Mouse (Mus musculus): ENCODE measurements around the gene Trip11. TPM values are rescaled to one million over a fixed set of nuclear protein-coding genes. Genes with fewer than 3 reads are reported as not detected.

Gene Trip11
- polyA plus RNA-seq, 1 experiment from 2014 or later: 25.7 TPM

DNA sequence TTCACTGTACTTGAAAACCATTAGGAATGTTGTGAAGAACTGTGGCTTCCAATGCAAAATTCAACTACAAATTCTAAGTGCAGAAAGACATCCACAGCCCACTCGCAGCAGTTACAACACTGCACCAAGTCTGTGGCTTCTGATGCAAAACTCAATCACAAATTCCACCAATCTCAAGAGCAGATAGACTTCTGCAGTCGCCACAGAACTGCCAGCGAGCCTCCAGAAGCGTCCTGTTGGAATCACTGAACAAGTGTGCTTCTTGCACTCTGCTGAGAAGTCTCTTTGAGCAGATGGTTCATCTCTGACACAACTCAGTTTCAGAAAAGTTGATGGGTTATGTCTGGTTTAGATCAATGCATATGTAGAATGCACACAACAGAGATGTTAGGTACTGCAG is 78.4 kb downstream of the Trip11 start:
- H3K9ac ChIP-seq (ENCODE audit: low read depth, low read length): no peak overlapping the region

DNA sequence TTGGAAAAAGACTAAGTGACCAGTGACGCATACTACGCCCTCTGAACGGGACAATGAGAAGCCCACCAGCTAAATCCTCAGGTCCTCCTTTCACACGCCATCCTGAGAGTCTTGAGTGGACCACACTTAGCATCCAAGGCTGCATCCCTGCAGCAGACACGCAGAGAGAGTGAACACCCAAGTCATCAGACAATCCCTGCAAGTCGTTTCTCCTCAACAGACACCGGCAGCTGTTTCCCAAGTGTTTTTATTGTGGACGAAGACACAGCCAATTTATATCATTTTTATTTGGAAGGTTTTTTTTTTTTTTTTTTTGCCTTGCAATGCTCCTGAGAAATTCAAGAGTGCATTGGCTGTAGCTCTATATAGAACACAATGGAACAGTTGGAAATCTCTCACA is 79.3 kb downstream of the Trip11 start:
- H3K4me2 ChIP-seq (ENCODE audit: low read depth, low read length): no peak overlapping the region

More for the DNA sequence above, 78.4 kb downstream of the Trip11 start:
- 0 out of 2 replicates have a peak, but pooled peaks cover 3% of the 10 kb centered on the region for H3K4me1 ChIP-seq (ENCODE audit: control insufficient read depth, insufficient read depth, low read length)
- peaks cover 10% of the 10 kb centered on the region; the same call in 1 of the 2 replicates for H3K36me3 ChIP-seq (ENCODE audit: control insufficient read depth, insufficient read depth, low read length)
- no peak overlapping the region for H3K27ac ChIP-seq (ENCODE audit: low read length)
- H3K9me3 ChIP-seq (ENCODE audit: control insufficient read depth, low read length): no peaks in the 10 kb centered on the region
- no peak for ATAC-seq
- no peaks in the 10 kb centered on the region for H3K27me3 ChIP-seq (replicated peaks; ENCODE audit: control insufficient read depth, insufficient read depth, low read length)
- H3K4me2 ChIP-seq (ENCODE audit: low read depth, low read length): no peak overlapping the region
- no peak overlapping the region for H3K4me3 ChIP-seq (ENCODE audit: low read length)
- 87% methylated on average over 4 of the region's 4 CpGs for WGBS

DNA sequence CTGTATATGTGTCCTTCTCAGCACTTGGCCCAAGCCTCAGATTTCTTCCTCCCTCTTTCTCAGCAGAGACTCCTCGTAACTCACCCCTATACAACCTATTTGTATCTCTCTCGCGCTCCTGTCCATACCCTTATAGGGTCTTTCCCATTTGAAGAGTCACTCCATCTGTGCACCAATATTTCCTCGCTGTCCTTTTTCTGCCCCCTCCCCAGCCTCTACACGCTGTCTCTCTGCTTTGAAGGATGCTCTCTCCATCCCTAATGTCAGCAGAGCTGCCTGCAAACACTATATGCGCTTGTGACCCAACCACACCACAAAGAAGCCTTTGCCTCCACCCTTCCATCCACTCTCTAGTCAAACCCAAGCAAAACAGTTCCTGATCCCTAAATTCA is 80.0 kb downstream of the Trip11 start:
- Histone ChIP-seq H3K9me3 (ENCODE audit: control insufficient read depth, low read length) (no peaks in the 10 kb centered on the region), H3K4me2 (ENCODE audit: low read depth, low read length) (no peak overlapping the region), H3K4me1 (ENCODE audit: control insufficient read depth, insufficient read depth, low read length) (0 out of 2 replicates have a peak, but pooled peaks cover 3% of the 10 kb centered on the region), H3K27me3 (replicated peaks; ENCODE audit: control insufficient read depth, insufficient read depth, low read length) (no peaks in the 10 kb centered on the region), H3K36me3 (ENCODE audit: control insufficient read depth, insufficient read depth, low read length) (peaks cover 10% of the 10 kb centered on the region; the same call in 1 of the 2 replicates), H3K9ac (ENCODE audit: low read depth, low read length) (no peak overlapping the region), H3K4me3 (ENCODE audit: low read length) (no peak overlapping the region), H3K27ac (ENCODE audit: low read length) (no peak overlapping the region)
- ATAC-seq: 0 out of 2 replicates have a peak, but pooled peaks have one; percentile 17
- 85% methylated on average over 6 of the region's 6 CpGs for WGBS

More for the DNA sequence above, 79.3 kb downstream of the Trip11 start:
- Histone ChIP-seq H3K27ac (ENCODE audit: low read length) (no peak overlapping the region), H3K27me3 (replicated peaks; ENCODE audit: control insufficient read depth, insufficient read depth, low read length) (no peaks in the 10 kb centered on the region), H3K36me3 (ENCODE audit: control insufficient read depth, insufficient read depth, low read length) (peaks cover 10% of the 10 kb centered on the region; the same call in 1 of the 2 replicates), H3K9me3 (ENCODE audit: control insufficient read depth, low read length) (no peaks in the 10 kb centered on the region), H3K9ac (ENCODE audit: low read depth, low read length) (no peak overlapping the region), H3K4me3 (ENCODE audit: low read length) (no peak overlapping the region), H3K4me1 (ENCODE audit: control insufficient read depth, insufficient read depth, low read length) (0 out of 2 replicates have a peak, but pooled peaks cover 3% of the 10 kb centered on the region)
- no peak for ATAC-seq
- 83% methylated on average over 8 of the region's 8 CpGs for WGBS

- Histone ChIP-seq H3K4me1 (ENCODE audit: control insufficient read depth, insufficient read depth, low read length) (0 out of 2 replicates have a peak, but pooled peaks cover 3% of the 10 kb centered on the region), H3K27me3 (replicated peaks; ENCODE audit: control insufficient read depth, insufficient read depth, low read length) (no peaks in the 10 kb centered on the region), H3K27ac (ENCODE audit: low read length) (no peak overlapping the region), H3K36me3 (ENCODE audit: control insufficient read depth, insufficient read depth, low read length) (peaks cover 10% of the 10 kb centered on the region; the same call in 1 of the 2 replicates), H3K9me3 (ENCODE audit: control insufficient read depth, low read length) (no peaks in the 10 kb centered on the region), H3K4me3 (ENCODE audit: low read length) (no peak overlapping the region), H3K4me2 (ENCODE audit: low read depth, low read length) (no peak overlapping the region), H3K9ac (ENCODE audit: low read depth, low read length) (no peak overlapping the region)
- 0 out of 2 replicates have a peak, but pooled peaks have one; percentile 36 for ATAC-seq
- WGBS: 49% methylated on average over 7 of the region's 7 CpGs
Measured at GRCm38 (mm10) chr12:101832179-101833114, 80.6 kb downstream of the Trip11 start.

DNA sequence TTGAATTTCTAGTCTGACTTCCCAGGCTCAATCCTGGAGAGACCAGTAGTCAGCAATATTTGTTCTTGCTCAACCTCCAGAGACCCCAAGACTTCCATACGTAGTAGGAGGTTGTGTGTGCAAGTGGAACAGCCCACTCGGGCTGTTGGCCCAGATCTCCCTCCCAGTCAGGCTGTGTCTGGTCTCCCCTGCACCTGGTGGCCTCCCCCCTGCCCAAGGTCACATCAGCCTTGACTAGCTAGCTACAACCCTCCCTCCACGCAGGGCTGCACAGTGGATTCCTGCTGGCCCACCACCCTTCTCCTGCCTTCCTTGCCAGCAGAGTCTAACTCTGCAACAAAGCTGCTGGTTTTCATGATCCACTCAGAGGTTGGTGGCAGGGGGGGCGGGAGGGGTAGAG is 81.8 kb downstream of the Trip11 start:
- peaks cover 7% of the 10 kb centered on the region; the same call in 1 of the 2 replicates for H3K36me3 ChIP-seq (ENCODE audit: control insufficient read depth, insufficient read depth, low read length)
- no peaks in the 10 kb centered on the region for H3K27me3 ChIP-seq (replicated peaks; ENCODE audit: control insufficient read depth, insufficient read depth, low read length)
- 0 out of 2 replicates have a peak, but pooled peaks cover 3% of the 10 kb centered on the region for H3K4me1 ChIP-seq (ENCODE audit: control insufficient read depth, insufficient read depth, low read length)
- H3K4me3 ChIP-seq (ENCODE audit: low read length): no peak overlapping the region
- WGBS: 61% methylated on average over 4 of the region's 4 CpGs
- no peak overlapping the region for H3K9ac ChIP-seq (ENCODE audit: low read depth, low read length)
- ATAC-seq: no peak
- H3K9me3 ChIP-seq (ENCODE audit: control insufficient read depth, low read length): no peaks in the 10 kb centered on the region
- no peak overlapping the region for H3K4me2 ChIP-seq (ENCODE audit: low read depth, low read length)
- no peak overlapping the region for H3K27ac ChIP-seq (ENCODE audit: low read length)

DNA sequence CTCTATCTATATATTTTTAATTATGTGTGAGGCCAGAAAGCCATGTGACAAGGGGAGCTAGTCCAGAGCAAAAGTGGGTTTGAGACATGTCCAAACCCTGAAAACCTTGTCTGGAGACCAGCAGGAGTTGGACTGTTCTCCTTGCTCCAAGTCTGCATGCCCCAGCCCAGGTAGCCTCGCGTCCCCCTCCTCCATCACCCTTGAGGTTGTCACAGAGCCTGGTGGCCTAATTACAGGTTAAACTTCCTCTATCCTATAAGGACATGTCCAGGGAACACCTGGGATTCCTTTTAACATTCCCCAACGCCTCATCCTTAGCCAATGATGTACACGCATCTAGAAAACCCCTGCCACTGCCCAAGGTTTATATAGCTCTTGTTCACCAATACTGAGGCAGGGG is 89.9 kb downstream of the Trip11 start:
- no peaks in the 10 kb centered on the region for H3K36me3 ChIP-seq (ENCODE audit: control insufficient read depth, insufficient read depth, low read length)
- no peak overlapping the region for H3K4me2 ChIP-seq (ENCODE audit: low read depth, low read length)
- H3K9me3 ChIP-seq (ENCODE audit: control insufficient read depth, low read length): no peaks in the 10 kb centered on the region
- no peak overlapping the region for H3K27ac ChIP-seq (ENCODE audit: low read length)
- WGBS: 90% methylated on average over 4 of the region's 4 CpGs
- no peaks in the 10 kb centered on the region for H3K27me3 ChIP-seq (replicated peaks; ENCODE audit: control insufficient read depth, insufficient read depth, low read length)
- H3K4me1 ChIP-seq (ENCODE audit: control insufficient read depth, insufficient read depth, low read length): peaks cover 7% of the 10 kb centered on the region
- H3K4me3 ChIP-seq (ENCODE audit: low read length): no peak overlapping the region
- no peak for ATAC-seq
- H3K9ac ChIP-seq (ENCODE audit: low read depth, low read length): no peak overlapping the region

- no peaks in the 10 kb centered on the region for H3K27me3 ChIP-seq (replicated peaks; ENCODE audit: control insufficient read depth, insufficient read depth, low read length)
- no peak overlapping the region for H3K9ac ChIP-seq (ENCODE audit: low read depth, low read length)
- peaks cover 7% of the 10 kb centered on the region for H3K4me1 ChIP-seq (ENCODE audit: control insufficient read depth, insufficient read depth, low read length)
- no peak overlapping the region for H3K27ac ChIP-seq (ENCODE audit: low read length)
- 28% methylated on average over 3 of the region's 3 CpGs for WGBS
- H3K36me3 ChIP-seq (ENCODE audit: control insufficient read depth, insufficient read depth, low read length): no peaks in the 10 kb centered on the region
- H3K4me2 ChIP-seq (ENCODE audit: low read depth, low read length): no peak overlapping the region
- no peak overlapping the region for H3K4me3 ChIP-seq (ENCODE audit: low read length)
- H3K9me3 ChIP-seq (ENCODE audit: control insufficient read depth, low read length): no peaks in the 10 kb centered on the region
- ATAC-seq: peak; percentile 51
Measured at GRCm38 (mm10) chr12:101821596-101821995, 91.5 kb downstream of the Trip11 start.

DNA sequence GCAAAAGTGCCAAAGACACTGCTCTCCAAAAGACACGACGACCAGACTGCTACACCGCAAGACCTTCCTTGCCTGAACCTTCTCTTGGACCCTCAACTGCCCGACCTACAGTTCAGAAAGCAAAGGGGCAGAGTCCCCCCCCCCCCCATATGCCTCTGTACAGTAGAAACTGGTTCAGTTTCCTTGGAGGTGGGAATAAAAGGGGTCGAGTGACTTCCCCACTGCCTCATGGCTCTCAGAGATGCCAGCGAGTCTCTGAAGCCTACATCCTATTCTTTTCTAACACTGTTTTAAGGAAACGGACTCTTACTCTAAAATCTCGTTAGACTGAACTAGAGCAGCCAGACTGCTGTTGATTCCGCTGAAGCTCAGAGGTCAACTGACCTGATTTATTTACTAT is 93.5 kb downstream of the Trip11 start:
- Histone ChIP-seq H3K27me3 (replicated peaks; ENCODE audit: control insufficient read depth, insufficient read depth, low read length) (no peaks in the 10 kb centered on the region), H3K27ac (ENCODE audit: low read length) (no peak overlapping the region), H3K4me3 (ENCODE audit: low read length) (peak overlapping the region; percentile 56), H3K9ac (ENCODE audit: low read depth, low read length) (peak overlapping the region; percentile 58), H3K36me3 (ENCODE audit: control insufficient read depth, insufficient read depth, low read length) (no peaks in the 10 kb centered on the region), H3K9me3 (ENCODE audit: control insufficient read depth, low read length) (no peaks in the 10 kb centered on the region), H3K4me2 (ENCODE audit: low read depth, low read length) (peak overlapping the region; percentile 93), H3K4me1 (ENCODE audit: control insufficient read depth, insufficient read depth, low read length) (peaks cover 7% of the 10 kb centered on the region)
- WGBS: 37% methylated on average over 9 of the region's 9 CpGs
- no peak for ATAC-seq

DNA sequence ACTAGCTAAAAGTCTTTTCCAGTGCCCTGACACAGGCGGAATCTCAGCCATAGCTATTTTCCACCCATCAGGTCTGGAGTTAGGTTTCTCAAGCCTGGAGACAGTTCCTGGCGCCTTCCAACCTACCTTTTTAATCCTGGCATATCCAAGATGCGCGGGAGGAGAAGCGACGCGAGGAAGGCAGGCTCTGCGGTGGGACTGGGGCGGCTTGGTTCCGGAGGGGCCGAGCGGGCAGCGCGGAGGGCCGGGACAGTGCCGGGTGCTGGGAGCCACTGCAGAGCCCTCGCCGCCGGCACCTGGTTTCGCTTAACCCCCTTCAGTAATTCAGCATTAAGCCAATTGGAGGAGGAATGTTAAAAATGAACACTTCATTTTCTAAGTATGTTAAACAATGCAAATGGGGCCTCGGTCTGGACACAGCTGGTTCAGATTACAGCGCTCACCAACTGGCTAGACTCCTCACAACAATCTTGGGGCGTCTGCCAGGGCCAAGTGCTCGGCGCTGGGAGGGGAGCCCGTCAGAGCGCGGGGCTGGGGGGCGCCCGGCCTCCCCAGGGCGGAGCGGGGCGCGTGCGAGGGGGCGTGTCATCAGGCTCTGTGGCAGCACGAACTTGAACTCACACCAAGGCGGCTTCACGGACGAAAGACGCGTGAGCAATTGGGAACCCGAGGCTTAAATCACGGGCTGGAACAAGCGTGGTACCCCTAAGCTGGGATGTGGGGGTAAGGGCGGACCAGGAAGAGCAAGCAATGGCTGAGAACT is 94.3 kb downstream of the Trip11 start, which contains the start of gene Fbln5:
Fbln5 (minus strand) TSS at position 448 of the 763 bp plus-strand sequence.
- Histone ChIP-seq H3K4me1 (ENCODE audit: control insufficient read depth, insufficient read depth, low read length) (peaks cover 7% of the 10 kb centered on the region), H3K9ac (ENCODE audit: low read depth, low read length) (peak within 1 kb of the TSS; percentile 58), H3K4me3 (ENCODE audit: low read length) (peak within 1 kb of the TSS; percentile 56), H3K4me2 (ENCODE audit: low read depth, low read length) (peak within 1 kb of the TSS; percentile 93), H3K27me3 (replicated peaks; ENCODE audit: control insufficient read depth, insufficient read depth, low read length) (no peaks in the 10 kb centered on the region), H3K36me3 (ENCODE audit: control insufficient read depth, insufficient read depth, low read length) (no peaks in the 10 kb centered on the region), H3K9me3 (ENCODE audit: control insufficient read depth, low read length) (no peaks in the 10 kb centered on the region), H3K27ac (ENCODE audit: low read length) (peak within 1 kb of the TSS; percentile 76)
- ATAC-seq: peak; percentile 85
- under 1% methylated on average over 46 of the region's 46 CpGs for WGBS

Data from intestine, embryonic 16.5 days (tissue).